Mouse (Mus musculus) lung, postnatal 0 days (tissue): ENCODE results near the gene Plekhm1.

Experiments
- CTCF ChIP-seq: IDR thresholded peaks from 2 replicates; pipeline ENCODE4 v1.5.1; 2016; ENCODE audit warnings: antibody characterized with exemption, mild to moderate bottlenecking
- EP300 ChIP-seq: IDR thresholded peaks from 2 replicates; pipeline ENCODE4 v1.6.1; 2016; ENCODE audit warnings: antibody characterized with exemption, mild to moderate bottlenecking, control low read depth

DNA sequence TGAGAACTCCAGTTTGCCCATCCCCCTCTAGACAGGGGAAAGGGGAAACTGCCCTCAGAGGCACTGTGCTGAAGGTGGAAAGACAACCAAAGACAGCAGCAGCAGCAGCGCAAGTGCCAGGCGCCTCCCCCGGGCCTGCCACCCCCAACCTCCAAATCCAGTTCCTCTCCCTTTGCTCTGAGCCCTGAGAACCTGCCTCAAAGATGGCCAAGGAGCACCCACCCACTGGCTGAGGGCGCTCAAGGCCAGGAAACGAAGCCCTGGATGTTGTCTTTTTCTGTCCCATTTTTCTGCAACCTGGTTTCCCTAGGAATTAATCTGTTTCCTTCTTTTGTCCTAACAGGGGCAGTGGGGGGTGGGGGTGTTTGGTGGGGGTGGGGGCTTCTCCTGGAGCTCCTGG, 48.2 kb downstream of the Plekhm1 start:
- TF ChIP-seq CTCF (no peak), EP300 (no peak)
